Mouse (Mus musculus) left cerebral cortex, adult 2 months (tissue): Measurements from ENCODE around the gene Sdc4. TPM values are rescaled to one million over a fixed set of nuclear protein-coding genes. Genes with fewer than 3 reads are reported as not detected.

Source experiments
- DNase-seq, 2 experiments: peaks; one replicate each; pipeline ENCODE4 v3.0.0; 2021 to 2022; ENCODE audit warnings: low spot score in 2 of 2, mixed read lengths in 1 of 2; ENCODE audit errors: extremely low spot score in 1 of 2
- H3K27ac ChIP-seq: fragments of 200-600 bp; 2 replicates; pipeline ENCODE4 v1.8.1; 2022
- H3K4me3 ChIP-seq: fragments of 200-600 bp; 2 replicates; pipeline ENCODE4 v1.8.1; 2022
- CTCF ChIP-seq: fragments of 200-600 bp; IDR thresholded peaks from 2 replicates; pipeline ENCODE4 v1.8.1; 2022; ENCODE audit warnings: antibody characterized with exemption, mild to moderate bottlenecking, moderate library complexity
- intact Hi-C: fragments of 180-260 bp; cut with DNase I; formaldehyde crosslinking; loops from one replicate; pipeline ENCODE4 v1.15.1; 2025
- long read RNA-seq, 2 experiments: library from polyadenylated mRNA; stranded (forward); transcript quantifications; one replicate each; pipeline ENCODE4 v2.0.0; 2021; ENCODE audit warnings: borderline mapping rate in 2 of 2
- total RNA-seq, 2 experiments: library from RNA; stranded (reverse); gene quantifications; 2 replicates each; pipeline ENCODE4 v1.2.3; 2021

Gene Sdc4
- 10 to 100 TPM; 78.7 to 93.2 TPM for total RNA-seq
- long read RNA-seq, experiment 1, transcript Sdc4-201 (5 exons, 2,458 nt), result major isoform, 9 of 12 reads
- long read RNA-seq, experiment 1, partial matches to known transcripts, result 1 of 12 reads
- long read RNA-seq, experiment 1, other reads (novel, unspliced or antisense), result 2 of 12 reads
- long read RNA-seq, experiment 2, transcript Sdc4-201 (5 exons, 2,458 nt), result major isoform, 5 of 9 reads
- long read RNA-seq, experiment 2, partial matches to known transcripts, result 2 of 9 reads
- long read RNA-seq, experiment 2, other reads (novel, unspliced or antisense), result 2 of 9 reads

- Histone ChIP-seq H3K4me3 (peak within 1 kb of the TSS; percentile 57), H3K27ac (peak within 1 kb of the TSS; percentile 37; the same call in 1 of the 2 replicates)
- intact Hi-C loops, result no loop called here
- DNase-seq, result no peak
- no peak for TF ChIP-seq CTCF
Measured at GRCm38 (mm10) chr2:164443460-164444000, at the start of gene Sdc4. Sdc4 (minus strand) TSS chr2:164443887.

DNA sequence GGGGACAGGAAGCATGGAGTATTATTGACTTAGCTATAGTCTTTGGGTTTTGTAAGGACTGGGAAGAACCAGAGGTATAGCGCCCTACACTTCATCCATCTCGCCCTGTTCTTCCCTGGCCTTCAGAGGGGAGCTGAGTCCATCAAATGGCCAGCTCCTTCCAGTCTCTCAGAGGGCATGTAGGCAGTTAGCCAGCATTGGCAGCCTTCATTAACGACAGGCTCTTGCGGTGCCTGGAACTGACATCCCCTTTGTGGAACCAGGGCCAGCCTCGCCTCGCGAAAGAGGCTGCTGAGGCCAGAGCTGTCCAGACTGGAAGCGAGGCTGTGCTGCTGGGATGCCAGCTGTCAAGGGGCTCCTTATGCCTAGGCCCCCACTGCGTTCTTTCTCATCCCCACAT lies 44.1 kb upstream of the Sdc4 start:
- peak overlapping the region; percentile 94 for H3K4me3 ChIP-seq
- intact Hi-C loops, result loop anchor here (2.0 to 10.0 kb wide), 2 partner anchors 25 to 257 kb away; partner anchors contain the start of genes Dnttip1 and Wfdc3
- TF ChIP-seq CTCF, result no peak
- H3K27ac ChIP-seq, result peak overlapping the region; percentile 99
- DNase-seq, result peak; percentile 39 to 51

DNA sequence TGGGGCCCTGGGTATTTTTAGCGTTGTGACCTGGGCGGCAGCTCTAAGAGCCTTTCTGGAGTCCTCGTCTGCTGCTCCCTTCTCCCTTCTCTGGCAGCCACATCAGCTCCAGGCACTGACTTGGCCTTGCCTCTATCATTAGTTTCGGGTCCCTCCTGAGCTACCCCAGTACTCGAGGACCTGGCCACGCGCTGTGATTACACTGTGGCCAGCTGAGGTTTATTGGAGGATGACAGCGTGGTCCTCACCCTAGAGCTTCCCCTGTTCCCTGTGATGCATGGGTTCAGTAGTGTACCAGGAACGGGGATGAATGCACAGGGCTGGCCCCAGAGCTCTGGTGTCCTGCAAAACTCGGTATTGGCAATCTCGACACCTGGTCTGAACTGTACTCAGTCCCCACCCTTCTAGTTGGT lies 43.4 kb upstream of the Sdc4 start:
- TF ChIP-seq CTCF, result no peak
- no peak for DNase-seq
- Histone ChIP-seq H3K27ac (peak overlapping the region; percentile 99), H3K4me3 (peak overlapping the region; percentile 94)
- intact Hi-C loops, result loop anchor here (2.0 to 10.0 kb wide), 2 partner anchors 24 to 258 kb away; partner anchors contain the start of genes Dnttip1 and Wfdc3

DNA sequence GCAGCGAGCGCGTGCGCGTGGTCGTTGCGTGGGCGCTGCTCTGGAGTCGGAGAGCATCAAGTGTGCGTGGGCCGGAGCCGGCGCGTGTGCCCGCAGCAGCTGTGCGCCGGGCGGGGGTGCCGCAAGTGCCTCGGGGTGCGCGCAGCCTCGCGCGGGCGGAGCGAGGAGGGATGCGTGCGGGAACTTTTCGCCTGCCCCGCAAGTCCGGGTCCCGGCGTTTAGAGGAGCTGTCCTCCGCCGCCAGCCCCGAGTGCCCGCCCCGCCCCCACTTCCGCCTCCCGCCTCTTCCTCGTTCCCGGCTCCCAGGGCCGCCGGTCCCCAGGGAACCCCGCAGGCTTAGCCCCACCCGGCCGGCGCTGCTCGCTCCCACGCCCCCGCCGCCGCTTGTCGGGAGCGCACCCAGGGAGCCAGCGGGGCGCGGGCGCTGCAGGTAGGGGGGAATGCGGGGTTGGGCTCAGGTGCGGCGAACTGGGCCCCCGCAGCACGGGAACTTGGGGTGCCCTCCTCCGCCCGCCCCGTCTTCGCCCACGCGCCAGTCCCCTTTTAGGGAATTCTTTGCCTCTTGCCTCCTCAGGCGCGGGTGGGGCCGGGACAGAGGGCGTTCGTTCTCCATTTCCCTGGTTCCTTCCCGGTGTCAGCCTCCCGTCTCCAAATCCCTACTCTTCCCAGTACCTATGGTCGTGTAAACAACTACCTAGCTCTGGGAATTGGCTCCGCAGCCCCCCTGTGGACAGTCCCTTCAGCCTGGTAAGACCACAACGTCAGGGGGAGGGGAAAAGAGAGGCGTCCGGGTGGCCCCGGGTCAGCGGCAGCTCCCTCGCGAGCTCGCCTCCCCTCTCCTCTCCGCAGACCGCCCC lies 42.8 kb upstream of the Sdc4 start:
- Histone ChIP-seq H3K4me3 (peak overlapping the region; percentile 94), H3K27ac (peak overlapping the region; percentile 99)
- TF ChIP-seq CTCF, result no peak; the same call in none of the 2 replicates
- peak; percentile 83 to 87 for DNase-seq
- intact Hi-C loops, result loop anchor here (2.0 to 10.0 kb wide), 2 partner anchors 24 to 258 kb away; partner anchors contain the start of genes Dnttip1 and Wfdc3

GRCm38 (mm10) chr2:164485681-164486257 lies 42.1 kb upstream of the Sdc4 start, which contains the start of gene Dbndd2:
Dbndd2 (plus strand) TSS chr2:164486106.
- DNase-seq, result no peak
- intact Hi-C loops, result loop anchor here (2.0 to 10.0 kb wide), 2 partner anchors 23 to 259 kb away; partner anchors contain the start of genes Dnttip1 and Wfdc3
- peak within 1 kb of the TSS; percentile 94 for H3K4me3 ChIP-seq
- no peak for TF ChIP-seq CTCF
- peak within 1 kb of the TSS; percentile 99 for H3K27ac ChIP-seq

- H3K27ac ChIP-seq, result no peak within 1 kb of the TSS
- TF ChIP-seq CTCF, result no peak
- no peak within 1 kb of the TSS for H3K4me3 ChIP-seq
- no peak for DNase-seq
- intact Hi-C loops, result loop anchor here (5.0 kb wide), 1 partner anchor 44 kb away; no protein-coding TSS in a partner anchor
Measured at GRCm38 (mm10) chr2:164473624-164474023, 29.9 kb upstream of the Sdc4 start, which contains the start of gene Trp53tg5. Trp53tg5 (minus strand) TSS chr2:164473724.

DNA sequence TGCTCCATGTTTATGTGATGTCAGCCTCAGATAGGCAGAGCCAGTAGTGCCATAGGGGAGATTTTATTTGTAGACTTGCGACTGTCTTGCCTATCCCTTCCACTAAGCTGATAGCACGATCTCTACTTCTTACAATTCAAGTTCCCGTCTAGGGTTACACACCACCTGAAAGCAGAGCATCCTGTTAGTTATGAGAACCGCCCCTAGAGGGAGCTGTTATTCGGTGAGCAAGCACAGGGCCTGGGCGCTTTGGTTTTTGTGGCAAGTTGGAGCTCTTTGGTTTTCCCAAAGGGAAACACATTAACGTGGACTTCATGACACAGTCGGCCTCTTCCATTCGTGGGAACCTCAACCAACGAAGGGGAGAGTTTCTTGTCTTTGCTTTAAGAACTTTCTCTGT lies 26.6 kb upstream of the Sdc4 start:
- peak in 1 of 2 experiments; percentile 54 for DNase-seq
- TF ChIP-seq CTCF, result peak; percentile 73
- intact Hi-C loops, result loop anchor here (2.0 to 5.0 kb wide), 2 partner anchors 47 to 93 kb away; partner anchors contain the start of gene Wfdc2

DNA sequence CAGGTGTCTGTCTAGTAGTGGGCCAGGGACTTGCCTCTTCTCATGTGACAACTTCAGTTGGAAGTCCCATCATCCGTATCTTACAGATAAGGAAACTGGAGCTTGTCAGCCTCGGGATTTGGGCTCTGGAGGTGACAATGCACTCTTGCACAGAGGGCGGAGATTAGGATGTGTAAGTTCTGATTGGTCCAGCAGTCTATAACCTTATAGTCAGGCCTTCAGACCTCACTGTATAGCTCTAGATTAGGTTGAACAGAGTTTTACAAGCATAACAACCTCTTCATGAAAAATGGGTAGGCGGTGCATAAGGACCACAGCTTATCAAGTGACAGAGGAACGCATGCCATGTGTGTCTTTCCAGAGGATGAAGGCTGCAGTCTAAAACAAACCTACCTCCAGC lies 23.1 kb upstream of the Sdc4 start:
- no peak for TF ChIP-seq CTCF
- DNase-seq, result no peak
- intact Hi-C loops, result no loop called here
- H3K27ac ChIP-seq, result no peak overlapping the region
- no peak overlapping the region for H3K4me3 ChIP-seq

More for the DNA sequence above, 26.6 kb upstream of the Sdc4 start:
- Histone ChIP-seq H3K27ac (no peak overlapping the region), H3K4me3 (no peak overlapping the region)

DNA sequence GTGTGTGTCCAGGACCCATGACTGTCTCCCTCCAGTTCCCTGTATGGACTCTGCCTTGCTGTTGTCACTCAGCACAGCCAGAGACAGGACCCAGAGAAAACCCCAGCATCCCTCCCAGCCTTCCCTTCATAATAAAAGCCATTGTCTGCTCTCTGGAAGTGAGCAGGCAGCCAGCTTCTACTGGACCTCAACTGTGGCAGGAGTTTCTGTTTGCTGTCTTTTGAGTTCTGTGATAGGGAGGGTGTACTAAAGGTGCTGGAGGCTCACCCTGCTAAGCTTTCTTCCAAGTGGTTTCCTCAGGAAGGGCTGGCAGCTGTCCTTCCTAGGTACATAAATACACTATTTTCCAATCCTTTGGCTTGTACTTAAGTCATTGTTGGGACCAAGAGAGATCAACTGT lies 21.5 kb upstream of the Sdc4 start:
- H3K4me3 ChIP-seq, result no peak overlapping the region
- no peak for TF ChIP-seq CTCF
- no peak for DNase-seq
- intact Hi-C loops, result no loop called here
- no peak overlapping the region for H3K27ac ChIP-seq

GRCm38 (mm10) chr2:164460745-164461551 lies 17.3 kb upstream of the Sdc4 start, which contains the start of gene Gm20458:
Gm20458 (plus strand) TSS chr2:164460967.
- H3K27ac ChIP-seq, result peak within 1 kb of the TSS; percentile 97
- H3K4me3 ChIP-seq, result peak within 1 kb of the TSS; percentile 94
- peak; percentile 89 for TF ChIP-seq CTCF
- intact Hi-C loops, result loop anchor here (2.0 kb wide), 1 partner anchor 36 kb away; the partner anchor contains the start of gene Pigt
- peak; percentile 93 to 96 for DNase-seq
